Mouse (Mus musculus) liver, embryonic 16.5 days (tissue): ENCODE measurements around the gene Ltbp2. TPM values are rescaled to one million over a fixed set of nuclear protein-coding genes. Genes with fewer than 3 reads are reported as not detected.

ENCODE experiments used
- ATAC-seq: fragments of 200-750 bp; cut with Nextera tagmentation; 2 replicates; pipeline ENCODE4 v1.8.0; 2017; ENCODE audit warnings: low read depth, mild to moderate bottlenecking, moderate number of reproducible peaks, moderate library complexity
- H3K27ac ChIP-seq: fragments of 300-500 bp; sonication (generic); 2 replicates; pipeline ENCODE4 v1.5.1; 2014; ENCODE audit warnings: mild to moderate bottlenecking, low read length
- H3K27me3 ChIP-seq: fragments of 300-500 bp; sonication (generic); 2 replicates; pipeline ENCODE4 v1.6.1; 2014; ENCODE audit warnings: low read depth, low read length, mixed read lengths; ENCODE audit not compliant: control insufficient read depth, insufficient read depth
- H3K36me3 ChIP-seq: fragments of 300-500 bp; sonication (generic); 2 replicates; pipeline ENCODE4 v1.6.1; 2014; ENCODE audit warnings: mild to moderate bottlenecking; ENCODE audit not compliant: control insufficient read depth, insufficient read depth
- H3K4me1 ChIP-seq: fragments of 300-500 bp; sonication (generic); 2 replicates; pipeline ENCODE4 v1.6.1; 2014; ENCODE audit warnings: low read depth, low read length, mixed read lengths; ENCODE audit not compliant: control insufficient read depth
- H3K4me2 ChIP-seq: fragments of 300-500 bp; sonication (generic); 2 replicates; pipeline ENCODE4 v1.6.1; 2014; ENCODE audit warnings: low read depth, low read length, mixed read lengths
- H3K4me3 ChIP-seq: fragments of 300-500 bp; sonication (generic); 2 replicates; pipeline ENCODE4 v1.5.1; 2014; ENCODE audit warnings: low read depth, mild to moderate bottlenecking, low read length
- H3K9ac ChIP-seq: fragments of 300-500 bp; sonication (generic); 2 replicates; pipeline ENCODE4 v1.6.1; 2014; ENCODE audit warnings: low read depth, low read length
- H3K9me3 ChIP-seq: fragments of 300-500 bp; sonication (generic); replicated peaks from 2 replicates; pipeline ENCODE4 v1.6.1; 2016; ENCODE audit warnings: low read length; ENCODE audit not compliant: control insufficient read depth
- WGBS: fragments of 180-500 bp; shearing (Covaris S2); extraction: QIAGEN DNeasy Blood & Tissue Kit; methylation state at CpG from one replicate; pipeline ENCODE4 v1.1.7; 2014; ENCODE audit not compliant: insufficient replicate concordance; 5-methylcytosine and 5-hydroxymethylcytosine counted together
- polyA plus RNA-seq: library from polyadenylated mRNA; unstranded; fragments of >200 nt; fragmentation: Nextera tagmentation; extraction: Ambion mirVana; gene quantifications from 2 replicates; pipeline ENCODE4 v1.2.1, GENCODE M21; 2015

Ltbp2 gene
- polyA plus RNA-seq, 1 experiment from 2014 or later: 0.35 TPM

DNA sequence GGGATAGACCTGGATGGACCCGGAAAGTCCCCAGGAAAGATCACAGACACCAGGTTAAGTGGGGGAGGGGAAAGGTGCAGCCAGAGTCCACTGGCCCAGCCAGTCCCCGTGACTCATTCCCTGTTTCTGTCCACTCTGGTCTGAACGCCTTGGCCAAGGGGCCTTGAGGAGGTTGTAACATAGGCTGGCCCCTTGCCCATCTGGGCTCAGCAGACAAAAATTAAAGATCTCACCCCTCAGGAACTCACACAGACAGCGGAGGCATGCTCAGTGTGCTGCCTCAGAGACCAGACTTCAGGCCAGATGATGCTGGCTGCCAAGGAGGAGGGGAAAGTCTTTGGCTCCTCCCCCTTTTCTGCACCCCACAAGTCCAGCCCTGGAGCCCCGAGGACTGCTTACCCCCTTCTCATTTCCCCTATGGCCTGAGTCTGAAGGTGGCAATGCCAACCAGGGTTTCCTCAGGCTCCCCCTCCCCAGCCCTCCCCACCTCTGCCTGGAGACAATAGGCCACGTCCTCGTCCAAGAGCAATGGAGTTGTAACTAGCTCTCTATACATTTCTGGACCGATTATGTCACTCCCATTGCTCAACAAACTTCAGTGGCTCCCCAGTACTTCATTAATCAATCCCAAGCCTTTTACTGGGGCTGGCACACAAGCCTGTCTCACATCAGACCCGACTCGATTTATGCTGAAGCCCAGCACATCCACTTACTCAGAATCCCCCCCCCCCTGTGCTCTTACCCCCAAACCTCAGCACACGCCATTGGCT, 9.0 kb upstream of the Ltbp2 start:
- H3K9ac ChIP-seq: no peak overlapping the region
- WGBS: 52% methylated on average over 11 of the region's 11 CpGs
- H3K9me3 ChIP-seq: no peaks in the 10 kb centered on the region
- no peak overlapping the region for H3K4me2 ChIP-seq
- H3K27ac ChIP-seq: no peak overlapping the region
- H3K4me3 ChIP-seq: no peak overlapping the region
- H3K36me3 ChIP-seq: no peaks in the 10 kb centered on the region
- 0 out of 2 replicates have a peak, but pooled peaks cover 2% of the 10 kb centered on the region for H3K27me3 ChIP-seq
- no peaks in the 10 kb centered on the region for H3K4me1 ChIP-seq
- no peak for ATAC-seq

DNA sequence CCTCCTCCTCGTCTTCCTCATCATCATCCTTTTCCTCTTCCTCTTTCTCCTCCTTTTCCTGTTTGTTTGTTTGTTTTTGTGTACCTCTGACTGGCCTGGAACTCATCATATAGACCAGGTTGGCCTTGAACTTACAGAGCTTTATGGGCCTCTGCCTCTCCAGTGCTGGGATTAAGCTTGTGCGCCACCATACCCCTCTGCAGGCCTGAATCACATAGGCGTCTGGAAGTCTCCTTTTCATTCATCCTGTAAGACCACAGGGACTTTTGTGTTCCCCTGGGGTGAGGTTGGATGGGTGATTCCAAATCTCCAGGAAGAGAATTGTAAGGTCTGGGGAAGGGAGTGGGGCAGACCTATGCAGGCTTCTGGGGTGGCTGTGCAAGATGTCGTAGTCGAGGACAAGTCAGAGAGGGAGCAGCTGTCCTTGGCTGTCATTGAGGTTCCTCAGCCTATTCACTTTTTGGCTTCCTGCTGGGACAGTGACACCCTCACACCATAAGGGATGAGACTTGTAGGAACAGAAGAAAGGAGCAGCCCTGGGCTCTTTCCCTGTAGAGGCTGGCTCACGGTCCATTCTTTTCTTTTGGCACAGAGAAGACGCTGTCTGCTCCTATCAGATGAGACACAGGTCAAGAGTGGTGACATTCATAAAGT, 8.2 kb upstream of the Ltbp2 start:
- no peak overlapping the region for H3K4me3 ChIP-seq
- H3K27ac ChIP-seq: no peak overlapping the region
- H3K4me1 ChIP-seq: no peaks in the 10 kb centered on the region
- H3K27me3 ChIP-seq: 0 out of 2 replicates have a peak, but pooled peaks cover 2% of the 10 kb centered on the region
- no peaks in the 10 kb centered on the region for H3K36me3 ChIP-seq
- H3K9me3 ChIP-seq: no peaks in the 10 kb centered on the region
- no peak overlapping the region for H3K4me2 ChIP-seq
- no peak for ATAC-seq
- H3K9ac ChIP-seq: no peak overlapping the region
- 64% methylated on average over 7 of the region's 7 CpGs for WGBS

DNA sequence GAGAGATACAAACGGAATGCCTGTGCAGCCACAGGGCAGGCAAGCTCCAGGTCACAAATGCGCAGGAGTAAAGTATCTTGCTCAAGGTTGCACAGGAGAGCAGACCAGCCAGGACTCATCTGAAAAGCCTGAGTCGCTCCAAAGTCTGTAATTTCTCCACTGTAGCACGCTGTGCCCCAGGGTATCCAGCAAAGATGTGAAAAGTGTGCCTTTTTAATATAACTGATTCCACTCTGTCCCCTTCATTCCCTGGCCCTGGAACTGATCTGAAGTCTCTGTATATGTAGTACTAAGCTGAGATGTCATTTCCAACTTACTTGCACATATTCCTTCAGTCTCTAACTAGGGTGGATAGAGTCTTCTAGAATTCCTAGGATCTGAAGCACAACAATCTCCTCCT, 6.5 kb upstream of the Ltbp2 start:
- Histone ChIP-seq H3K9me3 (no peaks in the 10 kb centered on the region), H3K27ac (no peak overlapping the region), H3K4me3 (no peak overlapping the region), H3K4me2 (no peak overlapping the region), H3K36me3 (no peaks in the 10 kb centered on the region), H3K27me3 (peaks cover 7% of the 10 kb centered on the region), H3K9ac (no peak overlapping the region), H3K4me1 (no peaks in the 10 kb centered on the region)
- WGBS: 62% methylated on average over 4 of the region's 4 CpGs
- no peak for ATAC-seq

DNA sequence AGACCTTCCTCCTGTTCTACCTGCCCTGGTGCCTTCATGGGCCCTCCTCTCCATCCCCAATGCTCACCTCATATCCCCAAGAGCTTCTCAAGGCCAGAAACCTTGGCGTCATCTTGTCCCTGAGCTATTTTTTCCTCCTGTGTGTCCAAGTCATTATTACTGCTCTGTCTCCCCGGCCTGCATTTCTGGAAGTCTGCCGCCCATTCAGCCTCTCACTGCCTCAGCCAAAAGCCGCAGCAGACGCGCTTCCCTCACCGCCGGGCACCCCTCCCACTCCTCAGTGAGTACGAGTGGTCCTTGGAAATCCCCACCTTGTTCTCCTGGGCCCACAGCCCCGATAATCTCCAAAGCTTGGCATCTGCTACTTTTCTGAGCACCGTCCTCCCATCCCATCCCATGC, 3.8 kb upstream of the Ltbp2 start:
- no peaks in the 10 kb centered on the region for H3K36me3 ChIP-seq
- ATAC-seq: no peak
- WGBS: 55% methylated on average over 11 of the region's 11 CpGs
- no peak overlapping the region for H3K4me3 ChIP-seq
- no peak overlapping the region for H3K4me2 ChIP-seq
- peaks cover 10% of the 10 kb centered on the region for H3K4me1 ChIP-seq
- H3K27me3 ChIP-seq: peaks cover 34% of the 10 kb centered on the region
- H3K27ac ChIP-seq: no peak overlapping the region
- H3K9me3 ChIP-seq: no peaks in the 10 kb centered on the region
- no peak overlapping the region for H3K9ac ChIP-seq

DNA sequence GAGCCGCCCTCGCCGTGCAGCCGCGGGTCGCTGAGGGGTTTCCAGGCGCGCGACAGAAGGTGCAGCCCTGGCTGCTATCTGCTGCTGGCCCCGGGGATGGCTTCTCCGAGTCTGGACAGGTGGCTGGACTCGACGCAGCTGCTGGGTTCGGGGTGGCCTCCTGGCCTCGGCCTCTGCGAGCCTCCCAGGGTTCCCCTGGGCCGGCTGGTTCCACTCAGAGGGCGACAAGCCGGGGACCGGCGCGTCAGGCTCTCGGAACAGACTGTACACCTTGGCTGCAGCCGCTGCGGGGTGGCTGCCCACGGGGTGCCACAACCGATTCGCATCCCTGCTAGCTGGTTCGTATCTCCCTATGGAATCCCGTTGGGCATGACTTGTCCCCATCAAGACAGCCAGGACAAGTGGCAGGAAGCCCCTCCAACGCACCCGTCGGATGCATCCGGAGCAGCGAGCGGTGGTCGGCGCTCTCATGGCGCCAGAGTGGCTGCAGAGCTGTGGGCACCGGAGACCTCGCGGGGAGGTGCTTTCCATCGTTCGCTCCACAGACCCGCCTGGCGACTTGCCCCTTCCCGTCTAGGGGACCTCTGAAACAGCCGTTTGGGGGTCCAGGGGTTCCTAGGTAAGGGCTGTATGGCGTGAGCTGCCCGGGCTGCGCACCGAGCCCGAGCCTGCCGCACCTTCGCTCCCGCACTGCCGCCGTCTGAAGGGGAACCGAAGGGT, 411 bp downstream of the Ltbp2 start:
- peak overlapping the region; percentile 10 for H3K4me3 ChIP-seq
- peaks cover 51% of the 10 kb centered on the region for H3K27me3 ChIP-seq
- H3K9ac ChIP-seq: no peak overlapping the region
- peaks cover 10% of the 10 kb centered on the region for H3K4me1 ChIP-seq
- 2% methylated on average over 59 of the region's 59 CpGs for WGBS
- H3K9me3 ChIP-seq: no peaks in the 10 kb centered on the region
- ATAC-seq: no peak
- H3K4me2 ChIP-seq: peak overlapping the region; percentile 32
- H3K36me3 ChIP-seq: no peaks in the 10 kb centered on the region
- no peak overlapping the region for H3K27ac ChIP-seq

DNA sequence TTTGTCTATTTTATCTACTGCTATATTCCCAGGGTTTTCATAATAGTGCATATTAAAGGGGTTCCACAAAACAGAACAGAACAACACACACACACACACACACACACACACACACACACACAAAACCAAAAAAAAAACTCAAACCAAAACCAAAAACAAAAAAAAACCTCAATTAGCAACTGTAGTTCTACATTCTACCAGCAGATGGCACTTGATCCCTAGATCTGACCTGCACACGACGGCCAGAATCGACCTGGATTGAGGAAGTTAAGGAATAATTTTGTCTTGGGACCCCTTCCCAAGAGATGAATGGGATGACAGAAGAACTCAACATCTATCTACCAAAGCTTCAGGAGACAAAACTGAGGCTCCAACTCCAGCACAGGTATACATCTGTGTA, 2.9 kb downstream of the Ltbp2 start:
- Histone ChIP-seq H3K4me1 (peaks cover 10% of the 10 kb centered on the region), H3K4me2 (no peak overlapping the region), H3K27ac (no peak overlapping the region), H3K4me3 (no peak overlapping the region), H3K36me3 (no peaks in the 10 kb centered on the region), H3K27me3 (peaks cover 49% of the 10 kb centered on the region), H3K9me3 (no peaks in the 10 kb centered on the region), H3K9ac (no peak overlapping the region)
- 0% methylated on average over 3 of the region's 3 CpGs for WGBS
- ATAC-seq: no peak

DNA sequence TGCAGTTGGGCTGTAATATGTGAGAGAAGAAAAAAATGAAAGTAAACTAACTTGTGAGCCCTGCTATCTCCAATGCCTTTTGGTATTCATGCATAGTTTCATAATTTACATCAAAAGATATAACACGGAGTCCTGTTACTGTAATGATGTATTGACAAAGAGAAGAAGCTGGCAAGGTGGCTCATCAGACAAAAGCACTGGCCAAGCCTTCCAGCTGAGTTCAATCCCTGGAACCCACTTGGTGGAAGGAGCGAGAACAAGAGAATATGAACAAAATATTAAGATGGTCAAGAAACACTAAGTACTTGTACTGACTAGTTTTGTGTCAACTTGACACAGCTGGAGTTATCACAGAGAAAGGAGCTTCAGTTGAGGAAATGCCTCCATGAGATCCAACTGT, 4.0 kb downstream of the Ltbp2 start:
- no peak for ATAC-seq
- WGBS: 53% methylated on average over 2 of the region's 2 CpGs
- no peak overlapping the region for H3K4me2 ChIP-seq
- no peak overlapping the region for H3K4me3 ChIP-seq
- no peak overlapping the region for H3K27ac ChIP-seq
- no peaks in the 10 kb centered on the region for H3K36me3 ChIP-seq
- peaks cover 10% of the 10 kb centered on the region for H3K4me1 ChIP-seq
- H3K27me3 ChIP-seq: peaks cover 41% of the 10 kb centered on the region
- H3K9me3 ChIP-seq: no peaks in the 10 kb centered on the region
- no peak overlapping the region for H3K9ac ChIP-seq

DNA sequence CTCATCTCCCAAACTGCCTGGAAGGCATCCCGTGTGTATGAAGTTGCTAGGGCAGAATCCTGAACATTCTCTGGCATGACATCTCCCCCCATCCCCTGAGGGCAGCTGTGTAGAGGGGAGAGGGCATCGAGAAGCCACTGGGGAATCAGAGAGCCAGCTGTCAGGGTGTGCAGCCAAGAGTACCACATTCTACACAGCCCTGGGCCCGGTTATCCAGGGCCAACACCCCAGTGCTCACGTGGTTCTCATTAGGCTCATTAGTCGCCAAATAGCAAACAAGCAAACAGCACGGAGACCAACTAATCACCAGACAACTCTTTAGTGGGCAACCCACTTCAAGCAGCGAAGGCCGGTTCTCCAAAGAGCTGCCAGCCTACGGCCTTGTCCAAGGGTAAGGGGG, 10.9 kb downstream of the Ltbp2 start:
- Histone ChIP-seq H3K4me3 (no peak overlapping the region), H3K36me3 (no peaks in the 10 kb centered on the region), H3K9me3 (no peaks in the 10 kb centered on the region), H3K9ac (no peak overlapping the region), H3K27me3 (no peaks in the 10 kb centered on the region; the same call in 1 of the 2 replicates), H3K27ac (no peak overlapping the region), H3K4me2 (no peak overlapping the region), H3K4me1 (no peaks in the 10 kb centered on the region)
- WGBS: 68% methylated on average over 9 of the region's 9 CpGs
- no peak for ATAC-seq

DNA sequence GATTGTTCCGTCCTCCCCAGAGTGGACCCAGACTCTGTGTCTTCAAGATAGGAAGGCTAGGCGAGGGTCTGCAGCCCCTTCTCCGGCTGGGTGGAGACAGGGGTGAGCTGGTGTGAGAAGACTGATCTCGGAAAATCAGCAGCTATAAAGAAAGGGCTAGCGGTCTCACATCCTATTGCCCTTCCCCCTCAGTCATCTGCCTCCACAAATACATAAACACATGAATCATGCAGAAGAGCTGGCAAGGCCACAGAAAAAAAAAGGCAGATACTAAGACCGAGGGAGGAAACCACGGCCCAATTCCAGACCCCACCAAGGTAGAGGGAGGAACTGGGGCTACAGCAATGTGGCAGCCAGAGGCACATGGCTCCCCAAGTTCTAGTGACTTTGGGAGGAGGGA, 11.5 kb downstream of the Ltbp2 start:
- WGBS: 35% methylated on average over 7 of the region's 7 CpGs
- no peak for ATAC-seq
- no peaks in the 10 kb centered on the region for H3K9me3 ChIP-seq

More for the DNA sequence above, 11.5 kb downstream of the Ltbp2 start:
- Histone ChIP-seq H3K27ac (no peak overlapping the region), H3K27me3 (no peaks in the 10 kb centered on the region; the same call in 1 of the 2 replicates), H3K4me3 (no peak overlapping the region), H3K4me1 (no peaks in the 10 kb centered on the region), H3K36me3 (no peaks in the 10 kb centered on the region), H3K9ac (no peak overlapping the region), H3K4me2 (no peak overlapping the region)
